ENCODE assay signal across 8 mouse cellular contexts in genomic region chr5:4755326-4755725, GRCm38 (mm10). TPM values are rescaled to one million over a fixed set of nuclear protein-coding genes. Genes with fewer than 3 reads are reported as not detected.
DNase-seq lines count a peak whose midpoint lies in the region; ATAC-seq and TF ChIP-seq lines count a peak whose summit lies in the region.

No protein-coding gene starts in this region.

- H3K9ac ChIP-seq in neural tube, embryonic 15.5 days (replicated peaks) = 0 out of 2 replicates have a peak overlapping the region, but pooled peaks have one; percentile 73

- H3K4me3 ChIP-seq in lung, adult 2 months (replicated peaks; ENCODE audit: extremely low read depth, low read depth, low read length) = peak overlapping the region; percentile 34
- H3K4me3 ChIP-seq in limb, embryonic 10.5 days = peak overlapping the region; percentile 93
- peak overlapping the region; percentile 84 for H3K4me3 ChIP-seq in neural tube, embryonic 15.5 days (replicated peaks)

- H3K36me3 ChIP-seq in limb, embryonic 10.5 days = peaks cover 15% of the 10 kb centered on the region
- H3K36me3 ChIP-seq in neural tube, embryonic 15.5 days = no peaks in the 10 kb centered on the region

- WGBS in lung, adult 2 months = 57% methylated on average over 11 of the region's 11 CpGs
- 35% methylated on average over 11 of the region's 11 CpGs for WGBS in limb, embryonic 10.5 days
- 35% methylated on average over 11 of the region's 11 CpGs for WGBS in neural tube, embryonic 15.5 days

- DNase-seq in cerebellum, adult 11 months = peak; percentile 6
- no peak for DNase-seq in cerebellum, adult 11-12 months
- no peak for DNase-seq in lung, adult 2 months
- no peak for DNase-seq in lung, postnatal 4 days
- DNase-seq in limb, embryonic 10.5 days (ENCODE audit: low spot score) = peak; percentile 36
- DNase-seq in urinary bladder, postnatal 10 days (ENCODE audit: low spot score) = no peak
- DNase-seq in Muller cell, postnatal 12 days (ENCODE audit: inconsistent ontology term) = no peak

- TF ChIP-seq POLR2A in lung, adult 2 months (IDR thresholded peaks at IDR 0.05; ENCODE audit: borderline replicate concordance, extremely low read depth, low read depth, low read length) = no peak

- no peak for TF ChIP-seq CTCF in lung, adult 2 months (IDR thresholded peaks at IDR 0.05; ENCODE audit: insufficient read depth, low read length)

- no peaks in the 10 kb centered on the region for H3K9me3 ChIP-seq in limb, embryonic 10.5 days (replicated peaks)
- H3K9me3 ChIP-seq in neural tube, embryonic 15.5 days (replicated peaks) = no peaks in the 10 kb centered on the region

- no peaks in the 10 kb centered on the region for H3K27me3 ChIP-seq in limb, embryonic 10.5 days (ENCODE audit: low read depth, poor library complexity, severe bottlenecking)
- H3K27me3 ChIP-seq in neural tube, embryonic 15.5 days (replicated peaks) = peaks cover 8% of the 10 kb centered on the region

- peak overlapping the region; percentile 98 for H3K27ac ChIP-seq in limb, embryonic 10.5 days
- no peak overlapping the region for H3K27ac ChIP-seq in neural tube, embryonic 15.5 days (replicated peaks)

- H3K4me1 ChIP-seq in lung, adult 2 months (ENCODE audit: control insufficient read depth, insufficient read depth, low read length) = peaks cover 2% of the 10 kb centered on the region; the same call in 1 of the 2 replicates
- peaks cover 46% of the 10 kb centered on the region for H3K4me1 ChIP-seq in limb, embryonic 10.5 days
- peaks cover 32% of the 10 kb centered on the region for H3K4me1 ChIP-seq in neural tube, embryonic 15.5 days

- no peak for ATAC-seq in neural tube, embryonic 15.5 days (ENCODE audit: low FRiP score)

- H3K4me2 ChIP-seq in neural tube, embryonic 15.5 days = peak overlapping the region; percentile 99

RNA-seq across cellular contexts. Expression of gene Fzd1, which starts 2.5 kb away (rescaled TPM):
- polyA plus RNA-seq in lung, adult 2 months (2012; rRNA removed) = 54.6 and 63.6 TPM in 2 replicates
- polyA plus RNA-seq in limb, embryonic 10.5 days (2016; fragmentation: Nextera tagmentation; extraction: Ambion mirVana) = 20.9 and 25.7 TPM in 2 replicates
- 9.2 and 10.3 TPM in 2 replicates for polyA plus RNA-seq in neural tube, embryonic 15.5 days (2015; fragmentation: Nextera tagmentation; extraction: Ambion mirVana)

Comparison
In these comparisons a context has a peak if more than half of its experiments do, and no peak if none do; other contexts are left out.
1. DNase-seq: peak in cerebellum, adult 11 months (single experiment) and limb, embryonic 10.5 days (single experiment); none in cerebellum, adult 11-12 months (single experiment), lung, adult 2 months (single experiment), lung, postnatal 4 days (0 of 2), urinary bladder, postnatal 10 days (single experiment) and Muller cell, postnatal 12 days (single experiment).
2. H3K4me3 ChIP-seq: peak in every context shown above with its lines; median percentile 93 in limb, embryonic 10.5 days; 84 in neural tube, embryonic 15.5 days; 34 in lung, adult 2 months.